Mouse (Mus musculus) bone marrow macrophage, adult 2 months (primary cell): Measurements from ENCODE around the gene Smarcc2.

Experiments used
- CTCF ChIP-seq: IDR thresholded peaks from 2 replicates; pipeline ENCODE4 v1.5.1; 2012; ENCODE audit warnings: low read depth, mild to moderate bottlenecking, low read length, moderate library complexity
- POLR2A ChIP-seq: IDR thresholded peaks from 2 replicates; pipeline ENCODE4 v1.6.1; 2012; ENCODE audit warnings: mild to moderate bottlenecking, low read depth, low read length, borderline replicate concordance

DNA sequence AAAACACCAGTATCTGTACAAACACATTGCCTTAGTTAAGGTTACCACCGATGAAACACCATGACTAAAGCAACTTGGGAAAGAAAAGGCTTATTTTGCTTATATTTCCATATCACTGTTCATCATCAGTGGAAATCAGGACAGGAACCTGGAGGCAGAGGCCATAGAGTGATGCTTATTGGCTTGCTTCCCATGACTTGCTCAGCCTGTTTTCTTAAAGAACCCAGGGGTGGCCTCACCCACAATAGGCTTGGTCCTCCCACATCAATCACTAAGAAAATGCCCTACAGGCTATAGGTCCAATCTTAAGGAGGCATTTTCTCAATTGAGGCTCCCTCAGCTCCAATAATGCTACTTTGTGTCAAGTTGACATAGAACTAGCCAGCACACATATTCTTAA is 16.3 kb upstream of the Smarcc2 start:
- TF ChIP-seq POLR2A (no peak), CTCF (no peak)
